In genomic region chr17:35163326-35164081, GRCm38 (mm10) we compare ENCODE assay signal across 8 mouse cellular contexts. TPM values are rescaled to one million over a fixed set of nuclear protein-coding genes. Genes with fewer than 3 reads are reported as not detected.
A peak's percentile ranks its signal among the peaks of the same experiment; 100 is the strongest.
DNase-seq lines count a peak whose midpoint lies in the region; ATAC-seq and TF ChIP-seq lines count a peak whose summit lies in the region.

No protein-coding gene starts in this region.

- H3K27me3 ChIP-seq in embryonic facial prominence, embryonic 11.5 days (ENCODE audit: control insufficient read depth, insufficient read depth, low read length): no peaks in the 10 kb centered on the region
- no peaks in the 10 kb centered on the region for H3K27me3 ChIP-seq in hindbrain, postnatal 0 days (ENCODE audit: insufficient read depth, low read length)
- no peaks in the 10 kb centered on the region for H3K27me3 ChIP-seq in neural tube, embryonic 12.5 days (replicated peaks)

- no peak for TF ChIP-seq CTCF in lung, adult 2 months (IDR thresholded peaks at IDR 0.05; ENCODE audit: insufficient read depth, low read length)
- TF ChIP-seq CTCF in hindbrain, postnatal 0 days (IDR thresholded peaks at IDR 0.05; ENCODE audit: low read depth): no peak

- peaks cover 27% of the 10 kb centered on the region for H3K36me3 ChIP-seq in embryonic facial prominence, embryonic 11.5 days (replicated peaks; ENCODE audit: control insufficient read depth, insufficient read depth, low read depth, low read length)
- H3K36me3 ChIP-seq in hindbrain, postnatal 0 days (ENCODE audit: insufficient read depth, low read length): peaks cover 36% of the 10 kb centered on the region
- H3K36me3 ChIP-seq in neural tube, embryonic 12.5 days: peaks cover 36% of the 10 kb centered on the region

- H3K4me3 ChIP-seq in lung, adult 2 months (replicated peaks; ENCODE audit: extremely low read depth, low read depth, low read length): peak overlapping the region; percentile 92
- peak overlapping the region; percentile 91 for H3K4me3 ChIP-seq in embryonic facial prominence, embryonic 11.5 days (ENCODE audit: low read depth, low read length)
- peak overlapping the region; percentile 100 for H3K4me3 ChIP-seq in hindbrain, postnatal 0 days (ENCODE audit: low read length)
- peak overlapping the region; percentile 99 for H3K4me3 ChIP-seq in neural tube, embryonic 12.5 days

- peak overlapping the region; percentile 93; the same call in 1 of the 2 replicates for H3K27ac ChIP-seq in embryonic facial prominence, embryonic 11.5 days (replicated peaks; ENCODE audit: low read depth, low read length)
- H3K27ac ChIP-seq in hindbrain, postnatal 0 days: peak overlapping the region; percentile 99
- no peak overlapping the region; the same call in 1 of the 2 replicates for H3K27ac ChIP-seq in neural tube, embryonic 12.5 days

- H3K9ac ChIP-seq in embryonic facial prominence, embryonic 11.5 days (replicated peaks; ENCODE audit: low read length): peak overlapping the region; percentile 99
- peak overlapping the region; percentile 100 for H3K9ac ChIP-seq in hindbrain, postnatal 0 days (replicated peaks; ENCODE audit: low read length)
- H3K9ac ChIP-seq in neural tube, embryonic 12.5 days: peak overlapping the region; percentile 100

- no peaks in the 10 kb centered on the region for H3K9me3 ChIP-seq in embryonic facial prominence, embryonic 11.5 days (replicated peaks; ENCODE audit: control insufficient read depth, low read length)
- H3K9me3 ChIP-seq in hindbrain, postnatal 0 days (ENCODE audit: low read length): no peaks in the 10 kb centered on the region
- H3K9me3 ChIP-seq in neural tube, embryonic 12.5 days: no peaks in the 10 kb centered on the region

- ATAC-seq in embryonic facial prominence, embryonic 11.5 days (replicated peaks; ENCODE audit: insufficient number of reproducible peaks, low FRiP score, low TSS enrichment, low read depth): no peak
- ATAC-seq in hindbrain, postnatal 0 days: no peak
- no peak for ATAC-seq in neural tube, embryonic 12.5 days (ENCODE audit: low FRiP score, low read depth)
- no peak for ATAC-seq in erythroid progenitor cell, adult 5-6 weeks (replicated peaks; ENCODE audit: low FRiP score, poor library complexity, severe bottlenecking)

- no peak for DNase-seq in lung, adult 2 months
- DNase-seq in lung, postnatal 25 days (ENCODE audit: low spot score): no peak
- DNase-seq in embryonic facial prominence, embryonic 11.5 days (ENCODE audit: low spot score): no peak
- peak; percentile 20 for DNase-seq in hindbrain, postnatal 0 days (ENCODE audit: low spot score)
- DNase-seq in urinary bladder, postnatal 10 days (ENCODE audit: low spot score): no peak
- no peak for DNase-seq in frontal cortex, postnatal 36 days (ENCODE audit: low spot score in 2 of 2)

- peak overlapping the region; percentile 96 for H3K4me2 ChIP-seq in embryonic facial prominence, embryonic 11.5 days (ENCODE audit: low read depth, low read length)
- H3K4me2 ChIP-seq in hindbrain, postnatal 0 days (ENCODE audit: low read depth, low read length): peak overlapping the region; percentile 63
- H3K4me2 ChIP-seq in neural tube, embryonic 12.5 days (replicated peaks): peak overlapping the region; percentile 92

- 4% methylated on average over 8 of the region's 8 CpGs for WGBS in lung, adult 2 months
- 19% methylated on average over 8 of the region's 8 CpGs for WGBS in embryonic facial prominence, embryonic 11.5 days
- 8% methylated on average over 8 of the region's 8 CpGs for WGBS in hindbrain, postnatal 0 days
- WGBS in neural tube, embryonic 12.5 days: 24% methylated on average over 8 of the region's 8 CpGs

- peaks cover 23% of the 10 kb centered on the region for H3K4me1 ChIP-seq in lung, adult 2 months (ENCODE audit: control insufficient read depth, insufficient read depth, low read length)
- H3K4me1 ChIP-seq in embryonic facial prominence, embryonic 11.5 days (ENCODE audit: control insufficient read depth, insufficient read depth, low read length): peaks cover 2% of the 10 kb centered on the region; the same call in 1 of the 2 replicates
- peaks cover 11% of the 10 kb centered on the region; the same call in 1 of the 2 replicates for H3K4me1 ChIP-seq in hindbrain, postnatal 0 days (ENCODE audit: insufficient read depth, low read length)
- H3K4me1 ChIP-seq in neural tube, embryonic 12.5 days: peaks cover 30% of the 10 kb centered on the region

- no peak for TF ChIP-seq POLR2A in lung, adult 2 months (IDR thresholded peaks at IDR 0.05; ENCODE audit: borderline replicate concordance, extremely low read depth, low read depth, low read length)

RNA-seq across cellular contexts. Expression of gene Prrc2a, which starts 1.2 kb away (rescaled TPM):
- polyA plus RNA-seq in lung, adult 2 months (2012; rRNA removed): 327 and 373 TPM in 2 replicates
- 131 and 144 TPM in 2 replicates for polyA plus RNA-seq in embryonic facial prominence, embryonic 11.5 days (2014; fragmentation: Nextera tagmentation; extraction: Ambion mirVana)
- total RNA-seq in hindbrain, postnatal 0 days (2014; rRNA removed): 218 and 223 TPM in 2 replicates
- 92.6 and 99.2 TPM in 2 replicates for polyA plus RNA-seq in hindbrain, postnatal 0 days (2015; fragmentation: Nextera tagmentation; extraction: Ambion mirVana)
- polyA plus RNA-seq in neural tube, embryonic 12.5 days (2016; fragmentation: Nextera tagmentation; extraction: Ambion mirVana): 205 and 224 TPM in 2 replicates
- 227 and 234 TPM in 2 replicates for total RNA-seq in erythroid progenitor cell, adult 5-6 weeks (2015; ENCODE audit: low replicate concordance)
- 42.0 and 64.3 TPM in 2 replicates for total RNA-seq in erythroid progenitor cell, adult 5-6 weeks (2017; ENCODE audit: low replicate concordance)

RNA-seq across cellular contexts. Expression of gene Aif1, which starts 12.4 kb away (rescaled TPM):
- polyA plus RNA-seq in lung, adult 2 months (2012; rRNA removed): 1.4 and 1.6 TPM in 2 replicates
- 6.1 and 7.9 TPM in 2 replicates for polyA plus RNA-seq in embryonic facial prominence, embryonic 11.5 days (2014; fragmentation: Nextera tagmentation; extraction: Ambion mirVana)
- total RNA-seq in hindbrain, postnatal 0 days (2014; rRNA removed): 0.21 and 2.4 TPM in 2 replicates
- polyA plus RNA-seq in hindbrain, postnatal 0 days (2015; fragmentation: Nextera tagmentation; extraction: Ambion mirVana): 9.5 and 10.9 TPM in 2 replicates
- 8.3 and 9.1 TPM in 2 replicates for polyA plus RNA-seq in neural tube, embryonic 12.5 days (2016; fragmentation: Nextera tagmentation; extraction: Ambion mirVana)
- total RNA-seq in erythroid progenitor cell, adult 5-6 weeks (2015; ENCODE audit: low replicate concordance): 14.1 and 28.1 TPM in 2 replicates
- 3.3 and 32.3 TPM in 2 replicates for total RNA-seq in erythroid progenitor cell, adult 5-6 weeks (2017; ENCODE audit: low replicate concordance)

RNA-seq across cellular contexts. Expression of gene Lst1, which starts 24.7 kb away (rescaled TPM):
- 19.7 and 37.0 TPM in 2 replicates for polyA plus RNA-seq in lung, adult 2 months (2012; rRNA removed)
- polyA plus RNA-seq in embryonic facial prominence, embryonic 11.5 days (2014; fragmentation: Nextera tagmentation; extraction: Ambion mirVana): 3.8 and 6.1 TPM in 2 replicates
- 10.8 and 25.0 TPM in 2 replicates for total RNA-seq in hindbrain, postnatal 0 days (2014; rRNA removed)
- 8.0 and 8.7 TPM in 2 replicates for polyA plus RNA-seq in hindbrain, postnatal 0 days (2015; fragmentation: Nextera tagmentation; extraction: Ambion mirVana)
- polyA plus RNA-seq in neural tube, embryonic 12.5 days (2016; fragmentation: Nextera tagmentation; extraction: Ambion mirVana): 6.8 and 7.0 TPM in 2 replicates
- 34.2 and 66.2 TPM in 2 replicates for total RNA-seq in erythroid progenitor cell, adult 5-6 weeks (2015; ENCODE audit: low replicate concordance)
- total RNA-seq in erythroid progenitor cell, adult 5-6 weeks (2017; ENCODE audit: low replicate concordance): 48.4 and 53.5 TPM in 2 replicates

RNA-seq across cellular contexts. Expression of gene Bag6, which starts 28.5 kb away (rescaled TPM):
- 227 and 234 TPM in 2 replicates for polyA plus RNA-seq in lung, adult 2 months (2012; rRNA removed)
- 87.8 and 101 TPM in 2 replicates for polyA plus RNA-seq in embryonic facial prominence, embryonic 11.5 days (2014; fragmentation: Nextera tagmentation; extraction: Ambion mirVana)
- 320 and 368 TPM in 2 replicates for total RNA-seq in hindbrain, postnatal 0 days (2014; rRNA removed)
- 50.0 and 55.8 TPM in 2 replicates for polyA plus RNA-seq in hindbrain, postnatal 0 days (2015; fragmentation: Nextera tagmentation; extraction: Ambion mirVana)
- polyA plus RNA-seq in neural tube, embryonic 12.5 days (2016; fragmentation: Nextera tagmentation; extraction: Ambion mirVana): 82.8 and 84.5 TPM in 2 replicates
- total RNA-seq in erythroid progenitor cell, adult 5-6 weeks (2015; ENCODE audit: low replicate concordance): 70.6 and 96.0 TPM in 2 replicates
- 54.5 and 81.8 TPM in 2 replicates for total RNA-seq in erythroid progenitor cell, adult 5-6 weeks (2017; ENCODE audit: low replicate concordance)

RNA-seq across cellular contexts. Expression of gene Ltb, which starts 30.7 kb away (rescaled TPM):
- polyA plus RNA-seq in lung, adult 2 months (2012; rRNA removed): 28.1 and 29.9 TPM in 2 replicates
- polyA plus RNA-seq in embryonic facial prominence, embryonic 11.5 days (2014; fragmentation: Nextera tagmentation; extraction: Ambion mirVana): 0.32 and 0.48 TPM in 2 replicates
- 1.6 TPM in 1 of 2 replicates, not detected in the other for total RNA-seq in hindbrain, postnatal 0 days (2014; rRNA removed)
- 1.2 and 1.8 TPM in 2 replicates for polyA plus RNA-seq in hindbrain, postnatal 0 days (2015; fragmentation: Nextera tagmentation; extraction: Ambion mirVana)
- 0.39 and 0.57 TPM in 2 replicates for polyA plus RNA-seq in neural tube, embryonic 12.5 days (2016; fragmentation: Nextera tagmentation; extraction: Ambion mirVana)
- total RNA-seq in erythroid progenitor cell, adult 5-6 weeks (2015; ENCODE audit: low replicate concordance): 1.8 and 8.0 TPM in 2 replicates
- 0.30 and 10.0 TPM in 2 replicates for total RNA-seq in erythroid progenitor cell, adult 5-6 weeks (2017; ENCODE audit: low replicate concordance)
